In the genomic region with DNA sequence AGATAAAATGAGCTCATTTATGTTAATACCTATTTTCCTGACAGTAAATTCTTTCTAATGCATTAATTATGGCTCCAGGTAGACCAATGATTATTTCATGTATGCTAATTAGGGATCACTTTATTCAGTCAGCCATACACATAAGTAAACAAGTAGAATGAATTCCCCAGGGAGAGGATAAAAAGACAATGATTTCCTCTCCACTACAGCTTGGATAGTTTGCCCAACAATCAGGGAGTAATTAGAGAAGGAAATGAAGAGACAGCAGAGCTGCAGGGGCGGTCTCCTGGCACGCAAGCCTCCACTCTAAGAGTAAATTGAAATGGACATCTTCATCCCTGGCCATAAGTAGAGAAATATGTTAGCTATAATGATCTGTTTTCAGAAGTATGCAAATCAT, we compare ENCODE assay signal across 17 mouse cellular contexts.
"Had no signal": no experiment of that assay in that cellular context is flagged by ENCODE, and none has a peak within 500 bp of the region (broad histone marks: within the 10 kb centered on the region; RNA-seq: fewer than 3 reads in every experiment).

No protein-coding gene starts in this region.

- H3K4me3 ChIP-seq: intestine, embryonic 15.5 days; layer of hippocampus, adult 2 months; left cerebral cortex, adult 2 months; limb, embryonic 10.5 days; liver, embryonic 12.5 days; megakaryocyte, embryonic 14.5 days; myocyte had no signal

- H3K9me3 ChIP-seq: intestine, embryonic 15.5 days; limb, embryonic 10.5 days; liver, embryonic 12.5 days; megakaryocyte, embryonic 14.5 days had no signal

- DNase-seq: kidney, adult 18-20 months; kidney, postnatal 10 days; kidney, postnatal 4 days; lung, embryonic 14.5 days; lung, postnatal 10 days; right cerebral cortex, adult 18-20 months; right cerebral cortex, postnatal 25 days; thymus, postnatal 4 days had no signal

- H3K27me3 ChIP-seq: intestine, embryonic 15.5 days; liver, embryonic 12.5 days; megakaryocyte, embryonic 14.5 days had no signal

- H3K4me2 ChIP-seq: intestine, embryonic 15.5 days; liver, embryonic 12.5 days; lung, embryonic 14.5 days had no signal

- ATAC-seq: intestine, embryonic 15.5 days; liver, embryonic 12.5 days had no signal

- H3K9ac ChIP-seq: intestine, embryonic 15.5 days; liver, embryonic 12.5 days; lung, embryonic 14.5 days had no signal

- H3K36me3 ChIP-seq: intestine, embryonic 15.5 days; limb, embryonic 10.5 days; liver, embryonic 12.5 days had no signal

- H3K4me1 ChIP-seq: intestine, embryonic 15.5 days; limb, embryonic 10.5 days; liver, embryonic 12.5 days; megakaryocyte, embryonic 14.5 days had no signal

- H3K27ac ChIP-seq: intestine, embryonic 15.5 days; layer of hippocampus, adult 2 months; left cerebral cortex, adult 2 months; limb, embryonic 10.5 days; liver, embryonic 12.5 days; macrophage; stomach, postnatal 0 days had no signal
